ENCODE assay signal across 19 mouse cellular contexts in the genomic region with DNA sequence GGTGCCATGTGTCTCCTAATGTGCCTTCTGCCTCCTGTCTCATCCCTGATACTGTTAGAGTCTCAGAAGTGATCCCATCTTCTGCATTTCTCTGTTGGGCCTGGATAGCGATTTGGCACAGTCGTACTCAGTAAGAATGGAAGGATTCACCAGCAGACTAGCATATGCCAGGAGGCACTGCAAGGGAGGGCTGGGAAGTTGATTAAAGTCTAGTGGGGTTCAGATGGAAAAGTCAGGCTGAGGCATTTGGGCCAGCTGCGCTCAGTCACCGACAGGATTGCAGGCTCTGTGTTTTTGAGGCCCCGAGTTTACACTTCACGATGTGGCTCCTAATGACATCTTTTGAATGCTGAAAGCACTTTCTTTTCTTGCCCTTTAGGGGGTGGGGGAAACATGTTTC. TPM values are rescaled to one million over a fixed set of nuclear protein-coding genes. Genes with fewer than 3 reads are reported as not detected.
DNase-seq lines count a peak whose midpoint lies in the region; ATAC-seq and TF ChIP-seq lines count a peak whose summit lies in the region.
"Had no signal": no experiment of that assay in that cellular context is flagged by ENCODE, and none has a peak within 500 bp of the region (broad histone marks: within the 10 kb centered on the region; RNA-seq: fewer than 3 reads in every experiment).

No protein-coding gene starts in this region.

- no peak overlapping the region for H3K4me3 ChIP-seq in forebrain, embryonic 12.5 days (replicated peaks)
- H3K4me3 ChIP-seq in forebrain, embryonic 11.5 days (ENCODE audit: low read depth, low read length), result no peak overlapping the region
- no peak overlapping the region for H3K4me3 ChIP-seq in neural tube, embryonic 13.5 days
- H3K4me3 ChIP-seq in lung, embryonic 15.5 days, result no peak overlapping the region
- no peak overlapping the region for H3K4me3 ChIP-seq in gastrocnemius, adult 2 months
- H3K4me3 ChIP-seq: midbrain, embryonic 15.5 days; neural tube, embryonic 12.5 days had no signal

- no peak for TF ChIP-seq CTCF in gastrocnemius, adult 2 months (IDR thresholded peaks at IDR 0.05)

- no peak overlapping the region for H3K4me2 ChIP-seq in forebrain, embryonic 12.5 days
- H3K4me2 ChIP-seq in forebrain, embryonic 11.5 days (ENCODE audit: low read depth, low read length, severe bottlenecking), result no peak overlapping the region
- H3K4me2 ChIP-seq in neural tube, embryonic 13.5 days, result no peak overlapping the region
- no peak overlapping the region for H3K4me2 ChIP-seq in lung, embryonic 15.5 days
- H3K4me2 ChIP-seq: heart, embryonic 11.5 days; midbrain, embryonic 15.5 days; neural tube, embryonic 12.5 days had no signal

- no peak overlapping the region for H3K9ac ChIP-seq in forebrain, embryonic 12.5 days
- H3K9ac ChIP-seq in forebrain, embryonic 11.5 days (ENCODE audit: low read length), result no peak overlapping the region
- H3K9ac ChIP-seq in neural tube, embryonic 13.5 days, result no peak overlapping the region
- no peak overlapping the region for H3K9ac ChIP-seq in lung, embryonic 15.5 days
- H3K9ac ChIP-seq: midbrain, embryonic 15.5 days; neural tube, embryonic 12.5 days had no signal

- peak overlapping the region; percentile 46; the same call in 1 of the 2 replicates for H3K27ac ChIP-seq in forebrain, embryonic 12.5 days
- no peak overlapping the region for H3K27ac ChIP-seq in forebrain, embryonic 11.5 days (ENCODE audit: low read depth, low read length)
- H3K27ac ChIP-seq in neural tube, embryonic 13.5 days (replicated peaks), result peak overlapping the region; percentile 19; the same call in 1 of the 2 replicates
- peak overlapping the region; percentile 71 for H3K27ac ChIP-seq in lung, embryonic 15.5 days
- H3K27ac ChIP-seq in gastrocnemius, adult 2 months, result no peak overlapping the region
- H3K27ac ChIP-seq: midbrain, embryonic 15.5 days; neural tube, embryonic 12.5 days had no signal

- intact Hi-C loops in gastrocnemius, adult 2 months (cut with DNase I), result no loop called here

- DNase-seq in forebrain, embryonic 11.5 days (ENCODE audit: low spot score), result no peak
- DNase-seq in neural tube, embryonic 10.5 days (ENCODE audit: extremely low spot score, low spot score), result no peak
- no peak for DNase-seq in gastrocnemius, adult 2 months
- DNase-seq in gastrocnemius, postnatal 25 days, result no peak
- no peak for DNase-seq in urinary bladder, postnatal 25 days (ENCODE audit: low spot score)
- DNase-seq: cerebellum, adult 8-10 months; gastrocnemius, postnatal 36 days; heart, postnatal 4 days; kidney, adult 11 months; kidney, postnatal 14 days; liver; right cerebral cortex, adult 18-20 months had no signal

- no peaks in the 10 kb centered on the region for H3K36me3 ChIP-seq in forebrain, embryonic 12.5 days (replicated peaks)
- H3K36me3 ChIP-seq in forebrain, embryonic 11.5 days (ENCODE audit: control insufficient read depth, insufficient read depth, low read length), result no peaks in the 10 kb centered on the region
- H3K36me3 ChIP-seq in neural tube, embryonic 13.5 days, result no peaks in the 10 kb centered on the region
- no peaks in the 10 kb centered on the region for H3K36me3 ChIP-seq in lung, embryonic 15.5 days
- H3K36me3 ChIP-seq: midbrain, embryonic 15.5 days; neural tube, embryonic 12.5 days had no signal

- H3K9me3 ChIP-seq in forebrain, embryonic 12.5 days, result no peaks in the 10 kb centered on the region
- no peaks in the 10 kb centered on the region for H3K9me3 ChIP-seq in forebrain, embryonic 11.5 days (ENCODE audit: control insufficient read depth, low read length)
- no peaks in the 10 kb centered on the region for H3K9me3 ChIP-seq in neural tube, embryonic 13.5 days
- no peaks in the 10 kb centered on the region for H3K9me3 ChIP-seq in lung, embryonic 15.5 days
- H3K9me3 ChIP-seq: midbrain, embryonic 15.5 days; neural tube, embryonic 12.5 days had no signal

- 0 out of 2 replicates have a peak, but pooled peaks cover 3% of the 10 kb centered on the region for H3K4me1 ChIP-seq in forebrain, embryonic 12.5 days
- H3K4me1 ChIP-seq in forebrain, embryonic 11.5 days (replicated peaks; ENCODE audit: control insufficient read depth, insufficient read depth, low read length), result no peaks in the 10 kb centered on the region; the same call in 1 of the 2 replicates
- H3K4me1 ChIP-seq in neural tube, embryonic 13.5 days (replicated peaks), result 0 out of 2 replicates have a peak, but pooled peaks cover 9% of the 10 kb centered on the region
- H3K4me1 ChIP-seq in lung, embryonic 15.5 days, result peaks cover 8% of the 10 kb centered on the region
- H3K4me1 ChIP-seq: midbrain, embryonic 15.5 days; neural tube, embryonic 12.5 days had no signal

- peak; percentile 55; the same call in 1 of the 2 replicates for ATAC-seq in forebrain, embryonic 12.5 days (ENCODE audit: low FRiP score)
- ATAC-seq in forebrain, embryonic 11.5 days (replicated peaks; ENCODE audit: low FRiP score), result no peak
- ATAC-seq in neural tube, embryonic 13.5 days (ENCODE audit: low read depth), result peak; percentile 68
- ATAC-seq in lung, embryonic 15.5 days (ENCODE audit: borderline replicate concordance, extremely low read depth, low FRiP score, low TSS enrichment), result peak; percentile 77
- ATAC-seq: midbrain, embryonic 15.5 days had no signal

- WGBS in forebrain, embryonic 12.5 days, result 46% methylated on average over 6 of the region's 6 CpGs
- 55% methylated on average over 6 of the region's 6 CpGs for WGBS in forebrain, embryonic 11.5 days
- 40% methylated on average over 6 of the region's 6 CpGs for WGBS in neural tube, embryonic 13.5 days
- 38% methylated on average over 6 of the region's 6 CpGs for WGBS in lung, embryonic 15.5 days

- H3K27me3 ChIP-seq in forebrain, embryonic 12.5 days, result no peaks in the 10 kb centered on the region
- H3K27me3 ChIP-seq in forebrain, embryonic 11.5 days (ENCODE audit: control insufficient read depth, insufficient read depth, low read length), result no peaks in the 10 kb centered on the region
- no peaks in the 10 kb centered on the region for H3K27me3 ChIP-seq in neural tube, embryonic 13.5 days
- H3K27me3 ChIP-seq in lung, embryonic 15.5 days, result 0 out of 2 replicates have a peak, but pooled peaks cover 4% of the 10 kb centered on the region
- H3K27me3 ChIP-seq: midbrain, embryonic 15.5 days; neural tube, embryonic 12.5 days had no signal

RNA-seq across cellular contexts. Expression of gene Hunk, which starts 33.1 kb away (rescaled TPM):
- 16.6 and 17.9 TPM in 2 replicates for polyA plus RNA-seq in forebrain, embryonic 12.5 days (2016; fragmentation: Nextera tagmentation; extraction: Ambion mirVana)
- polyA plus RNA-seq in forebrain, embryonic 11.5 days (2014; fragmentation: Nextera tagmentation; extraction: Ambion mirVana), result 17.6 and 19.1 TPM in 2 replicates
- polyA plus RNA-seq in neural tube, embryonic 13.5 days (2015; fragmentation: Nextera tagmentation; extraction: Ambion mirVana), result 6.2 and 6.8 TPM in 2 replicates
- polyA plus RNA-seq in lung, embryonic 15.5 days (2015; fragmentation: Nextera tagmentation; extraction: Ambion mirVana), result 14.8 and 16.6 TPM in 2 replicates
- under 1 TPM; 0.46 to 0.53 TPM for total RNA-seq in gastrocnemius, adult 2 months (2021)
- total RNA-seq in gastrocnemius, postnatal 25 days (2021), result under 1 TPM; 0.67 to 0.74 TPM
- total RNA-seq: CH12.LX had no signal

Comparison
In these comparisons a context has a peak if more than half of its experiments do, and no peak if none do; other contexts are left out.
1. H3K27ac ChIP-seq: peak in forebrain, embryonic 12.5 days (single experiment), neural tube, embryonic 13.5 days (single experiment) and lung, embryonic 15.5 days (single experiment); none in forebrain, embryonic 11.5 days (single experiment) and gastrocnemius, adult 2 months (single experiment).